Mouse (Mus musculus): ENCODE results near the gene Olfr820. TPM values are rescaled to one million over a fixed set of nuclear protein-coding genes. Genes with fewer than 3 reads are reported as not detected.

Olfr820 gene
- polyA plus RNA-seq, 1 experiment from 2014 or later = not detected

Other genes starting within 250 kb of the Olfr820 start
- not detected in 2 replicates for gene Olfr808, start 247.1 kb upstream of the Olfr820 start, polyA plus RNA-seq (2015; fragmentation: Nextera tagmentation; extraction: Ambion mirVana)
- not detected in 2 replicates for gene Olfr809, start 238.0 kb upstream of the Olfr820 start, polyA plus RNA-seq (2015; fragmentation: Nextera tagmentation; extraction: Ambion mirVana)
- gene Olfr810, start 217.7 kb upstream of the Olfr820 start, polyA plus RNA-seq (2015; fragmentation: Nextera tagmentation; extraction: Ambion mirVana) = not detected in 2 replicates
- gene Olfr811, start 208.2 kb upstream of the Olfr820 start, polyA plus RNA-seq (2015; fragmentation: Nextera tagmentation; extraction: Ambion mirVana) = not detected in 2 replicates
- gene Olfr812, start 166.5 kb upstream of the Olfr820 start, polyA plus RNA-seq (2015; fragmentation: Nextera tagmentation; extraction: Ambion mirVana) = not detected in 2 replicates
- not detected in 2 replicates for gene Olfr813, start 157.3 kb upstream of the Olfr820 start, polyA plus RNA-seq (2015; fragmentation: Nextera tagmentation; extraction: Ambion mirVana)
- not detected in 2 replicates for gene Olfr814, start 132.8 kb upstream of the Olfr820 start, polyA plus RNA-seq (2015; fragmentation: Nextera tagmentation; extraction: Ambion mirVana)
- gene Olfr815, start 106.8 kb upstream of the Olfr820 start, polyA plus RNA-seq (2015; fragmentation: Nextera tagmentation; extraction: Ambion mirVana) = not detected in 2 replicates
- not detected in 2 replicates for gene Olfr816, start 97.0 kb upstream of the Olfr820 start, polyA plus RNA-seq (2015; fragmentation: Nextera tagmentation; extraction: Ambion mirVana)
- not detected in 2 replicates for gene Olfr818, start 63.5 kb upstream of the Olfr820 start, polyA plus RNA-seq (2015; fragmentation: Nextera tagmentation; extraction: Ambion mirVana)
- not detected in 2 replicates for gene Olfr819, start 45.4 kb upstream of the Olfr820 start, polyA plus RNA-seq (2015; fragmentation: Nextera tagmentation; extraction: Ambion mirVana)
- gene Olfr247, start 36.5 kb upstream of the Olfr820 start, polyA plus RNA-seq (2015; fragmentation: Nextera tagmentation; extraction: Ambion mirVana) = not detected in 2 replicates
- not detected in 2 replicates for gene Gm10310, start 27.6 kb upstream of the Olfr820 start, polyA plus RNA-seq (2015; fragmentation: Nextera tagmentation; extraction: Ambion mirVana)
- not detected in 2 replicates for gene Olfr821, start 17.7 kb downstream of the Olfr820 start, polyA plus RNA-seq (2015; fragmentation: Nextera tagmentation; extraction: Ambion mirVana)
- gene Olfr822, start 58.6 kb downstream of the Olfr820 start, polyA plus RNA-seq (2015; fragmentation: Nextera tagmentation; extraction: Ambion mirVana) = not detected in 2 replicates
- gene Olfr823, start 102.8 kb downstream of the Olfr820 start, polyA plus RNA-seq (2015; fragmentation: Nextera tagmentation; extraction: Ambion mirVana) = not detected in 2 replicates
- not detected in 2 replicates for gene Olfr824, start 117.4 kb downstream of the Olfr820 start, polyA plus RNA-seq (2015; fragmentation: Nextera tagmentation; extraction: Ambion mirVana)
- not detected in 2 replicates for gene Olfr825, start 154.1 kb downstream of the Olfr820 start, polyA plus RNA-seq (2015; fragmentation: Nextera tagmentation; extraction: Ambion mirVana)
- not detected in 2 replicates for gene Olfr826, start 171.6 kb downstream of the Olfr820 start, polyA plus RNA-seq (2015; fragmentation: Nextera tagmentation; extraction: Ambion mirVana)
- gene Olfr827, start 201.8 kb downstream of the Olfr820 start, polyA plus RNA-seq (2015; fragmentation: Nextera tagmentation; extraction: Ambion mirVana) = not detected in 2 replicates